Mouse (Mus musculus) heart, embryonic 16.5 days (tissue): ENCODE measurements around the gene Ankrd28. TPM values are rescaled to one million over a fixed set of nuclear protein-coding genes. Genes with fewer than 3 reads are reported as not detected.

Source experiments
- ATAC-seq: fragments of 200-750 bp; cut with Nextera tagmentation; replicated peaks from 2 replicates; pipeline ENCODE4 v1.8.0; 2017; ENCODE audit warnings: moderate number of reproducible peaks; ENCODE audit not compliant: insufficient read depth, low FRiP score; ENCODE audit errors: extremely low read depth
- H3K27ac ChIP-seq: fragments of 300-500 bp; sonication (generic); 2 replicates; pipeline ENCODE4 v1.5.1; 2014; ENCODE audit warnings: mild to moderate bottlenecking, low read length, control low read depth, moderate library complexity
- H3K27me3 ChIP-seq: fragments of 300-500 bp; sonication (generic); 2 replicates; pipeline ENCODE4 v1.6.1; 2014; ENCODE audit warnings: low read length, mixed read lengths; ENCODE audit not compliant: control insufficient read depth, insufficient read depth
- H3K36me3 ChIP-seq: fragments of 300-500 bp; sonication (generic); 2 replicates; pipeline ENCODE4 v1.6.1; 2014; ENCODE audit not compliant: control insufficient read depth, insufficient read depth
- H3K4me1 ChIP-seq: fragments of 300-500 bp; sonication (generic); 2 replicates; pipeline ENCODE4 v1.6.1; 2014; ENCODE audit warnings: low read length, mixed read lengths; ENCODE audit not compliant: control insufficient read depth, insufficient read depth
- H3K4me2 ChIP-seq: fragments of 300-500 bp; sonication (generic); 2 replicates; pipeline ENCODE4 v1.6.1; 2014; ENCODE audit warnings: low read depth, mild to moderate bottlenecking, control low read depth, low read length
- H3K4me3 ChIP-seq: fragments of 300-500 bp; sonication (generic); 2 replicates; pipeline ENCODE4 v1.5.1; 2014; ENCODE audit warnings: mild to moderate bottlenecking, control low read depth, low read length
- H3K9ac ChIP-seq: fragments of 300-500 bp; sonication (generic); 2 replicates; pipeline ENCODE4 v1.6.1; 2014; ENCODE audit warnings: low read length, control low read depth
- H3K9me3 ChIP-seq: fragments of 300-500 bp; sonication (generic); replicated peaks from 2 replicates; pipeline ENCODE4 v1.6.1; 2016; ENCODE audit warnings: low read length; ENCODE audit not compliant: control insufficient read depth
- WGBS: fragments of 180-500 bp; shearing (Covaris S2); extraction: QIAGEN DNeasy Blood & Tissue Kit; methylation state at CpG from one replicate; pipeline ENCODE4 v1.1.7; 2014; 5-methylcytosine and 5-hydroxymethylcytosine counted together
- polyA plus RNA-seq: library from polyadenylated mRNA; unstranded; fragments of >200 nt; fragmentation: Nextera tagmentation; extraction: Ambion mirVana; gene quantifications from 2 replicates; pipeline ENCODE4 v1.2.1, GENCODE M21; 2015

The Ankrd28 gene
- polyA plus RNA-seq, 1 experiment from 2014 or later = 5.3 TPM

DNA sequence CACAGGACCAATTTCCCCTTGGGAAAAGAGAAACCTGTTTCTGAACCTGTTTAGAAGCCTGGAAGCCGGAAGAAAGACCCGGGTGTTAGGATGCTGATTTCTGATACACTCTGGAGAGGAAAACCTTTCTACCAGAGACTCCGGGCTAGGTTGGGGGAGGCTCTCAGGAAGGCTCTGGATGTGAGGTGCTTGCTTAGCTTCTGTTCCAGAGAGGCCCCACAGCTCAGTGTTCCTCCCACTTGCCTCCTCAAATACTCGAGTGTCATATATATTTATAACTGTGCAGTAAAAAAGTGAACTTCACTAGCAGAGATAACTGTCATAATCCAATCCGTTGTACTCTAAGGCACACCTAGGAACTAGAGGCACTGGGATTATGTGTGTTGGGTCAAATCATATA is 25.6 kb upstream of the Ankrd28 start:
- Histone ChIP-seq H3K4me1 (peaks cover 12% of the 10 kb centered on the region), H3K9ac (no peak overlapping the region), H3K9me3 (no peaks in the 10 kb centered on the region), H3K27me3 (no peaks in the 10 kb centered on the region), H3K4me2 (no peak overlapping the region), H3K36me3 (no peaks in the 10 kb centered on the region), H3K4me3 (no peak overlapping the region), H3K27ac (no peak overlapping the region)
- ATAC-seq = no peak
- 70% methylated on average over 5 of the region's 5 CpGs for WGBS

DNA sequence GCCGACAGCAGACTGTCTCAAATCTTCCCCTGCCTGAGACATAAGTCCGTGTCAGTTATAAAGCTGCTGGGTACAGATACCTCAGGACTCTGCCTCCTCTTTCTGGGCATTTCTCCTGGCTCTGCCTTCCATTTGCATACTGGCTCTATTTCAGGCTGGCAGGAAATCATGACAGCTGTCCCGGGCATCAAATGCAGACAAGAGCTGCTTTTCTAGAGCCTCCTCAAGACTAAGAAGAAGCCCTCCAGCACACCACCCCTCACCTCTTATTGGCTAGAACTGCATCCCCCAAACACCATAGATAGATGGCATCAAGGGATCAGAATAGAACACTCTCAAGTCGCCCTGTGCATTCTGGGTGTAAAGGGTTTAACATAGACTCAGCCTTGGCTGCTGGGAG is 24.2 kb upstream of the Ankrd28 start:
- WGBS = 52% methylated on average over 4 of the region's 4 CpGs
- no peak overlapping the region for H3K4me3 ChIP-seq
- ATAC-seq = no peak
- no peak overlapping the region for H3K9ac ChIP-seq
- peaks cover 12% of the 10 kb centered on the region for H3K4me1 ChIP-seq
- H3K36me3 ChIP-seq = no peaks in the 10 kb centered on the region
- H3K9me3 ChIP-seq = no peaks in the 10 kb centered on the region
- no peaks in the 10 kb centered on the region for H3K27me3 ChIP-seq
- no peak overlapping the region for H3K27ac ChIP-seq
- no peak overlapping the region for H3K4me2 ChIP-seq

DNA sequence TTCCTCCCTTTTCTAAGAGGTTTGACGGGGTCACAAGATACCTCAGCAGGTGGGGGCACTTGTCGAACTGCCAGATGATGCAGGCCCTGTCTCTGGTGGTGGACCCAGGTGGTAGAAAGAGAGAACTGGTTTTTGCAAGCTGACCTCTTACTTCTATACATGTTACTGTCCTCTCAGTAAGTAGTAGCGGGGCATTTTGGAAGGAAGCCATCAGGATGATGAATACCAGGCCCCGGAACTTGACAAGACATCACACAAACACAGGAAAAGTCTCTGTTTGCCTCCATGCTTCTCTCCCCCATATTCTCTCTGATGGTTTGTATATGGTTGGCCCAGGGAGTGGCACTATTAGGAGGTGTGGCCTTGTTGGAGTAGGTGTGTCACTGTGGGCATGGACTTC is 13.1 kb upstream of the Ankrd28 start:
- Histone ChIP-seq H3K27ac (no peak overlapping the region), H3K9me3 (peaks cover 5% of the 10 kb centered on the region; the same call in 1 of the 2 replicates), H3K4me3 (no peak overlapping the region), H3K27me3 (no peaks in the 10 kb centered on the region), H3K36me3 (no peaks in the 10 kb centered on the region), H3K4me1 (peaks cover 3% of the 10 kb centered on the region; the same call in 1 of the 2 replicates), H3K4me2 (no peak overlapping the region), H3K9ac (no peak overlapping the region)
- 42% methylated on average over 4 of the region's 4 CpGs for WGBS
- ATAC-seq = no peak; the same call in 1 of the 2 replicates

DNA sequence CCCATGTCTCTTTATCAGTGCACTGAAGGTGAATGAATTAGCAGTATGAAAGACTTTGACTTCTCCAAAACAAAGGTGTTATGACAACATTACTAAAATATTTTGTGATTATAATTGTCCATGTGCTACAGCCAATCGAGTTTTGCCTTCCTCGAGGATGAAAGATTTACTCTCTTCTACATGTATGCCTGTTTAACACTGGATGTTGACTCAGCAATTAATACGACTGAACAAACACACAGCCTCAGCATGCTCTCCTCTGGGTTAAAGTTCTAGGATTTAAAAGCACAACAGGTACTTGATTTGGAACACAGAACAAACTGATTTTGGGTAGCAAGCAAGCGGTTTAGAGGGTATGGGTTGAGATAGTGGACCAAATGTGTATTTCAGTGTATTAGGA is 1.6 kb upstream of the Ankrd28 start:
- H3K4me3 ChIP-seq = no peak overlapping the region
- H3K9me3 ChIP-seq = peaks cover 6% of the 10 kb centered on the region
- H3K27ac ChIP-seq = no peak overlapping the region
- H3K4me2 ChIP-seq = no peak overlapping the region
- H3K4me1 ChIP-seq = peaks cover 3% of the 10 kb centered on the region; the same call in 1 of the 2 replicates
- WGBS = 44% methylated on average over 4 of the region's 4 CpGs
- no peaks in the 10 kb centered on the region for H3K27me3 ChIP-seq
- H3K9ac ChIP-seq = no peak overlapping the region
- H3K36me3 ChIP-seq = no peaks in the 10 kb centered on the region
- no peak for ATAC-seq

DNA sequence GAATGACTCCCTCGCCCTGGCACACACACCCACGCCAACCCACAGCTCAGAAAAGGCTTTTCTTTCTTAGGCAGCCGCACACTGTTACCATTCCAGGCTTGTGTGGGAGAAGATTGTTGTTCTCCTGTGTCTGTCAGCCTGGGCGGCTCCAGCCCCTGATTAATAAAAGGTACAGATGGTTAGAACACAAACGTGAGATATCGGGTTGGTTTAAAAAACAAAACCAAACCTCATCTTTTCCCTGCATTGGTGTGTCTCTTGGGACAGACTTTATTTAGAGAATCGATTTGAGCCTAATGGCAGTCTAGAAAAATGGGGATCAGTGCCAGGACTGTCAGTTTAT is 890 bp upstream of the Ankrd28 start:
- peak overlapping the region; percentile 96 for H3K4me3 ChIP-seq
- ATAC-seq = no peak
- peak overlapping the region; percentile 79 for H3K4me2 ChIP-seq
- 6% methylated on average over 7 of the region's 7 CpGs for WGBS
- H3K27me3 ChIP-seq = no peaks in the 10 kb centered on the region
- H3K27ac ChIP-seq = peak overlapping the region; percentile 45; the same call in 1 of the 2 replicates
- H3K4me1 ChIP-seq = peaks cover 3% of the 10 kb centered on the region; the same call in 1 of the 2 replicates
- H3K9me3 ChIP-seq = peaks cover 2% of the 10 kb centered on the region
- peak overlapping the region; percentile 75 for H3K9ac ChIP-seq
- no peaks in the 10 kb centered on the region for H3K36me3 ChIP-seq

DNA sequence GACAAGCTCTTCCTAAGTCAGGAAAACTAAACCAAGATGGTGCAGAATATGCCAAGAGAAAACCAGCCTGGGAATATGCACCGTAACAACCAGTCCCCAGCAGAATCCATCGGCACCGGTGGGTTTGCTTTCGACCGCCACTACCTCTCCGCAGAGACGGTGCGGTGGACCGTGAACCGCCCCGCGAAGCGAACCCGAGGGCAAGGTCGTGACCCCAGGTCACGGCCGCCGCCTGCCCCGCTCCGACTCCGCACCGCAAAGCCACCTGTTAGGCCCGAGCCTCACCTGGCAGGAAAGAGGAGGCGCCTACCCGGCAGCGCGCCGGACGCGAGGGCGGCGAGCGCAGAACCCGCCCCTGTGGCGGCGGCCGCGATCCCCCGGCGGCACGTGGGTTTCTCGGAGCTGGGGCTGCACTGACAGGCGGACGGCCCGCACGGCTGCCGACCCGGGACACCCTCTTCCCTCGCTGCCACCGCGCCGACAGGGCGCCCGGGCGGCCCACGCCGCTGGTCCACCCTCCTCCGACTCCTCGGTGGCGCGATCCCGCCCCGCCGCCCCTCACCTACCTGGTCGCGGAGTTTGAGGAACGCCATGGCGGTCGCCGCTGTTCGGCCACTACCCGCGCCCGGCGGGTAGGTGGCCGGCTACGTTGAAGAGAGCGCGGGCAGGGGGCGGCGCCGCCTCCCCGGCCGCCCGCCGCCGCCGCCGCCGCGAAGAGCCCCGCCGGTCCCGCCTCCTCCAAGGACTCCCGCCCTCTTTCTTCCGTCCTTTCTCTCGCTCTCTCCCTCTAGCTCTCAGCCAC is 489 bp downstream of the Ankrd28 start:
- Histone ChIP-seq H3K9ac (peak overlapping the region; percentile 91), H3K4me2 (peak overlapping the region; percentile 79), H3K36me3 (no peaks in the 10 kb centered on the region), H3K9me3 (no peaks in the 10 kb centered on the region), H3K4me1 (peaks cover 3% of the 10 kb centered on the region; the same call in 1 of the 2 replicates), H3K27me3 (no peaks in the 10 kb centered on the region), H3K27ac (peak overlapping the region; percentile 93), H3K4me3 (peak overlapping the region; percentile 96)
- under 1% methylated on average over 86 of the region's 97 CpGs for WGBS
- ATAC-seq = peak; percentile 74

DNA sequence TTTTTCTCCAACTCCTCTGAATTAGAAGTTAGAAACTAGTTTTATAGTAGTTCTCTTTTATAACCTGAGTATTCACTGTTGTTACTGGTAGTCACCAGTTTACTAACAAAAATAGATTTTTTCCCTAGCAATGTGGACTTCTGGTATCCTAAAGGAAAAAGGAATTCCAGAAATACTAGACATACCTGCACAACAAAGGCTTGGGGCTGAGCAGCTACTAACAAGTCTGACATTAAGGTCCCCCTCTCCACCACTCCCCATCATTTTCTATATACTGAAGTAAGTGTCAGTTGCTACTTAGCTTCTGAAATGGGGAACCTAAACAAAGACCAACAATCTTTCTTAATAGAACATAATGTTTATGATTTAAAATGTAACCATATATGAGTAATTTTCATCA is 3.2 kb downstream of the Ankrd28 start:
- no peaks in the 10 kb centered on the region for H3K36me3 ChIP-seq

DNA sequence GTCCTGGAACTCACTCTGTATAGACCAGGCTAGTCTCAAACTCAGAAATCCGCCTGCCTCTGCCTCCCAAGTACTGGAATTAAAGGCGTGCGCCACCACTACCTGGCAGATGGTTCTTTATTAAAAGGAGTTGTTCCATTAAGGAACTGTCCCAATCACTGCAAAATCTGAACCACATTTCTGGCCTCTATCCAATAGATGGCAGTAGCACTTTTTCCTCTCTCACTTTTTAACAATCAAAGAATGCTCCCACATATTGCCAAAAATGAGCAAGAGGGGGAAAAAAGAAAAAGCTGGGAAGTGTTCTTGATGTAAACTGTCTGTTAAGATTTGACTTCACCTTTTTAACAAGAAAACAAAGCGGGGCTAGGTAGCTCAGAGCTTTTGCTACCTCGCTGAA is 20.5 kb downstream of the Ankrd28 start:
- ATAC-seq = no peak

More for the DNA sequence above, 3.2 kb downstream of the Ankrd28 start:
- ATAC-seq = no peak
- Histone ChIP-seq H3K27me3 (no peaks in the 10 kb centered on the region), H3K27ac (no peak overlapping the region), H3K9ac (no peak overlapping the region), H3K9me3 (no peaks in the 10 kb centered on the region), H3K4me3 (no peak overlapping the region), H3K4me1 (peaks cover 3% of the 10 kb centered on the region; the same call in 1 of the 2 replicates), H3K4me2 (no peak overlapping the region)

DNA sequence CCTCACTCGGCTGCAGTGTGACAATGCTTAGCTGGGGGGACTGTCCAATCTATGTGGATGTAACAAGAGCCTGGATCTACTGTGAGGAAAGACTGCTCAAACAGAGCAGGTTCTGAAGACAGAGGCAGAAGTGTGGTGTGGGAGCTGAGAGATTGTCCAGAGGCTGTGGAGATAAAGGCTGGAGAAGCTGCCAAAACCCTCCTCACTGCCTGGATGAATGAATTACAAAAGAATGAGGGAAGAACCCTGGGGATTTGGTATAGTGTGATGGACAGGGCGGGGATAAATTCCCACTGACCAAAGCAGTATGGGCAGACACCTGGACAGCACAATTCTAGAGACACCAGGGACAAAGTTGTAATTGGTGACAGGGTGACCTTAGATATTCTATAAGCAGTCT is 26.7 kb downstream of the Ankrd28 start:
- 0 out of 2 replicates have a peak, but pooled peaks cover 2% of the 10 kb centered on the region for H3K9me3 ChIP-seq
- 36% methylated on average over 2 of the region's 2 CpGs for WGBS
- ATAC-seq = peak; percentile 10; the same call in 1 of the 2 replicates
- peaks cover 9% of the 10 kb centered on the region for H3K4me1 ChIP-seq
- no peaks in the 10 kb centered on the region for H3K27me3 ChIP-seq
- no peak overlapping the region for H3K4me2 ChIP-seq
- no peaks in the 10 kb centered on the region for H3K36me3 ChIP-seq
- no peak overlapping the region for H3K9ac ChIP-seq
- H3K4me3 ChIP-seq = no peak overlapping the region
- H3K27ac ChIP-seq = no peak overlapping the region

More for the DNA sequence above, 20.5 kb downstream of the Ankrd28 start:
- Histone ChIP-seq H3K9me3 (0 out of 2 replicates have a peak, but pooled peaks cover 2% of the 10 kb centered on the region), H3K4me1 (no peaks in the 10 kb centered on the region), H3K9ac (no peak overlapping the region), H3K27me3 (no peaks in the 10 kb centered on the region), H3K36me3 (no peaks in the 10 kb centered on the region), H3K27ac (no peak overlapping the region), H3K4me2 (no peak overlapping the region), H3K4me3 (no peak overlapping the region)
- 96% methylated on average over 5 of the region's 5 CpGs for WGBS
